Mouse (Mus musculus): ENCODE data around the gene Atxn1. TPM values are rescaled to one million over a fixed set of nuclear protein-coding genes. Genes with fewer than 3 reads are reported as not detected.

Gene Atxn1
- total and polyA plus RNA-seq, 3 experiments, result 7.5 to 30.1 (median 27.3) TPM

DNA sequence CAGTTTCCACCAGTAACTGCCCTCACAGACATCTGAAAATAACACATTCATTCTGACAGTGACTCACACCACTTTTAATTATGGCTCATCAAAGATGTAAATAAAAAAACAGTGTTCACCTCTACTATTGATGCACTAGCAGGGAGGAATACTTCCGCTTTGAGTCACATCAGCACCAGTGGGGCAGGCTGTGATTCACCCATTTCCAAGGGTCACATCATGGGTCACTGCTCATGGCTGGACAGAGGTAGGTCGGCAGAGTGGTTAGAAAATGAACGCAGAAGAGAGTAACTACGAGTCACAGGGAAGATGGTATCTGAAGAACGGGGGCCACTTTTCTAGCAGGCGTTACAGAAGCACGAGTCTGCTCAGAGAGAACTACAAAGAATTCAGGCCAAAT is 124.9 kb downstream of the Atxn1 start:
- H3K4me3 ChIP-seq, result no peak overlapping the region

DNA sequence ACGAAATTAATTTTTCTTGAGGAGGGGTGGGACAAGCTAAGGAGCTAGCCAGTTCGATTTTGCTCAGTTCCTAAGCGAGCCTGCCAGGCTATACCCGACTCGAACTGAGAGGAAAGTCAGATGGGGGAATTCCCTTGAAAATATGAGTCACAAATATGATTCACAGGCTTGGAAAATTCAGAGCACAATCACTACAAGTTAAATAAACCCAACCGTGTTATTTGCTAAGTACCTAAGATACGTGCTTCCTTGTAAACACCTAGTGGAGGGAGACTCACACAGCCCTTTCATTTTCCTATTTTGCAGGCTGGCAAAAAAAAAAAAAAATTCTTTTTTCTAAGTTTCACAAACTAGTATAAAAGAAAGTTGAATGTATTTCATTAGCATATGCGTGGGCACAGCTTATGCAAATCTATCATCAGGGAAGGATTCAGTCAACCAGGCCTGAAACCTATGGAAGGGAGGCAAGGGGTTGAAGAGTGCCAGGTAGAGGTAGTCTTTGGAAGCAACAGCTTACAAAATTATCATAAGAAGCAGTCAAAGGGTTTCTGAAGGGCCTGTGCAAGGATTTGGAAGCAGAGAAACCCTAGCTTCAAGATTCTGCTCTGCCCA is 127.1 kb downstream of the Atxn1 start:
- H3K9ac ChIP-seq (ENCODE audit: low read depth, low read length), result no peak overlapping the region
- TF ChIP-seq EP300 (IDR thresholded peaks at IDR 0.05; ENCODE audit: insufficient read depth, low read depth, low read length) (no peak), CTCF (IDR thresholded peaks at IDR 0.05) (no peak), POLR2A (IDR thresholded peaks at IDR 0.05; ENCODE audit: insufficient read depth, low read depth, low read length) (no peak)
- H3K4me1 ChIP-seq (ENCODE audit: control insufficient read depth, insufficient read depth, low read length), result peaks cover 3% of the 10 kb centered on the region; the same call in 1 of the 2 replicates
- H3K4me3 ChIP-seq, result no peak overlapping the region
- H3K27ac ChIP-seq, result no peak overlapping the region
- H3K27me3 ChIP-seq (ENCODE audit: control insufficient read depth, insufficient read depth, low read length), result no peaks in the 10 kb centered on the region
- peaks cover 2% of the 10 kb centered on the region; the same call in 1 of the 2 replicates for H3K36me3 ChIP-seq (ENCODE audit: control insufficient read depth, insufficient read depth, low read length)
- WGBS, result 56% methylated on average over 8 of the region's 8 CpGs
- intact Hi-C loops (cut with DNase I), result no loop called here
- no peak for DNase-seq
- no peaks in the 10 kb centered on the region for H3K79me2 ChIP-seq (replicated peaks; ENCODE audit: control insufficient read depth, insufficient read depth, low read length)

More for the DNA sequence above, 124.9 kb downstream of the Atxn1 start:
- H3K36me3 ChIP-seq (ENCODE audit: control insufficient read depth, insufficient read depth, low read length), result peaks cover 2% of the 10 kb centered on the region; the same call in 1 of the 2 replicates
- intact Hi-C loops (cut with DNase I), result no loop called here
- H3K79me2 ChIP-seq (replicated peaks; ENCODE audit: control insufficient read depth, insufficient read depth, low read length), result no peaks in the 10 kb centered on the region
- 46% methylated on average over 7 of the region's 7 CpGs for WGBS
- TF ChIP-seq CTCF (IDR thresholded peaks at IDR 0.05) (no peak), EP300 (IDR thresholded peaks at IDR 0.05; ENCODE audit: insufficient read depth, low read depth, low read length) (no peak), POLR2A (IDR thresholded peaks at IDR 0.05; ENCODE audit: insufficient read depth, low read depth, low read length) (no peak)
- H3K27ac ChIP-seq, result no peak overlapping the region
- no peak overlapping the region for H3K9ac ChIP-seq (ENCODE audit: low read depth, low read length)
- H3K4me1 ChIP-seq (ENCODE audit: control insufficient read depth, insufficient read depth, low read length), result peaks cover 4% of the 10 kb centered on the region; the same call in 1 of the 2 replicates
- H3K27me3 ChIP-seq (ENCODE audit: control insufficient read depth, insufficient read depth, low read length), result no peaks in the 10 kb centered on the region
- no peak for DNase-seq

DNA sequence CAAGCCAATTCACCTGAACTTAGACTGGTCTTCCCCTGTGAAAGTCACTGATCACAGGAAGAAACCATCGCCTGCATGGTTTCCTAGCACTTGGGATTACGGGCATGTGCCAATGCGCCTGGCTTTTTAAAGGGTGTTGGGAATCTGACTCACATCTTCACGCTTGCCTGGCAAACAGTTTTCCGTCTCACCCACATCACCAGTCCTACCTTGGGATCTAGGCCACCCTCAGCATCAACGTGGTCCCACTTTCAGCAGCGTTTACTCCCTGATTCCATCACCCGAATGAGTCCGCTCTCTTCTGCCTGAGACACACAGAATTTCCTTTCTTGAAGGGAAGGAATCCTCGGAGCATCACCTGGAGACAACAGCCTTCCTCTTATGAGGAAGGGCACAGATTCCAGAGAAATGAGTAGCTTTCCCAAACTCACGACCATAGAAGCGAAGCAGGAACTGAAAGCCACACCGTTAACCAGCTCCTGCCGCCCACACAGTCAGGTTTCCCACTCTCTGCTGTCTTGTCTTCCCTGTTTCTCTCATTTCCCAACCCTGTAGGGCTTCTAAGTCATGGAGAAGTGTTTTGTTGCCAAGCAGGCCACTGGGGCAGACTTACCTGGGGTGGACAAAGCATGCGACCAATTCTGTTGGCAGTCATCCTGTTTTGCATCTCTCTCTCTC is 128.3 kb downstream of the Atxn1 start:
- WGBS, result 93% methylated on average over 15 of the region's 15 CpGs
- Histone ChIP-seq H3K9ac (ENCODE audit: low read depth, low read length) (no peak overlapping the region), H3K79me2 (replicated peaks; ENCODE audit: control insufficient read depth, insufficient read depth, low read length) (0 out of 2 replicates have a peak, but pooled peaks cover 1% of the 10 kb centered on the region), H3K4me1 (ENCODE audit: control insufficient read depth, insufficient read depth, low read length) (peaks cover 2% of the 10 kb centered on the region; the same call in 1 of the 2 replicates), H3K27ac (no peak overlapping the region), H3K4me3 (no peak overlapping the region), H3K27me3 (ENCODE audit: control insufficient read depth, insufficient read depth, low read length) (no peaks in the 10 kb centered on the region), H3K36me3 (ENCODE audit: control insufficient read depth, insufficient read depth, low read length) (peaks cover 2% of the 10 kb centered on the region; the same call in 1 of the 2 replicates)
- intact Hi-C loops (cut with DNase I), result no loop called here
- DNase-seq, result no peak
- TF ChIP-seq CTCF (IDR thresholded peaks at IDR 0.05), result no peak
- no peak for TF ChIP-seq EP300 (IDR thresholded peaks at IDR 0.05; ENCODE audit: insufficient read depth, low read depth, low read length)
- TF ChIP-seq POLR2A (IDR thresholded peaks at IDR 0.05; ENCODE audit: insufficient read depth, low read depth, low read length), result no peak

DNA sequence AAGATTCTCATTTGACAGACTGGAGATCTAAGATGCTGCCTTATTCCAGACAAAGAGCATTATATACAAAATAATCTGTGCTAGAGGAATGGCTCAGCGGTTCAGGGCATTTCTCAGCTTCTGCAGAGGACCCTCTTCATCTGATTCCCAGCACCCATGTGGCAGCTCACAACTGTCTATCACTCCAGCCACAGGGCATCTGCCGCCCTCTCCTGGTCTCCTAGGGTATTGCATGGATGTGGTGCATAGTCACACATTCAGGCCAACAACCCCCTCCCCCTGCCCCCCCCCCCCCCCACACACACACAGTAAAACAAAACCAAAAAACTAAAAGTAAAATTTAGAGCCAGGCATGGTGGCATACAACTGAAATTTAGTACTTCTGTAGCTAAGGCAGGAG is 130.5 kb downstream of the Atxn1 start:
- 0 out of 2 replicates have a peak, but pooled peaks cover 1% of the 10 kb centered on the region for H3K79me2 ChIP-seq (replicated peaks; ENCODE audit: control insufficient read depth, insufficient read depth, low read length)
- peak; percentile 39 for TF ChIP-seq CTCF (IDR thresholded peaks at IDR 0.05)
- TF ChIP-seq POLR2A (IDR thresholded peaks at IDR 0.05; ENCODE audit: insufficient read depth, low read depth, low read length), result no peak
- no peak overlapping the region for H3K9ac ChIP-seq (ENCODE audit: low read depth, low read length)
- no peak overlapping the region for H3K27ac ChIP-seq
- no peaks in the 10 kb centered on the region for H3K27me3 ChIP-seq (ENCODE audit: control insufficient read depth, insufficient read depth, low read length)
- WGBS, result 96% methylated on average over 2 of the region's 2 CpGs
- peaks cover 6% of the 10 kb centered on the region for H3K4me1 ChIP-seq (ENCODE audit: control insufficient read depth, insufficient read depth, low read length)
- DNase-seq, result no peak
- H3K4me3 ChIP-seq, result no peak overlapping the region
- peaks cover 2% of the 10 kb centered on the region for H3K36me3 ChIP-seq (ENCODE audit: control insufficient read depth, insufficient read depth, low read length)
- intact Hi-C loops (cut with DNase I), result no loop called here

DNA sequence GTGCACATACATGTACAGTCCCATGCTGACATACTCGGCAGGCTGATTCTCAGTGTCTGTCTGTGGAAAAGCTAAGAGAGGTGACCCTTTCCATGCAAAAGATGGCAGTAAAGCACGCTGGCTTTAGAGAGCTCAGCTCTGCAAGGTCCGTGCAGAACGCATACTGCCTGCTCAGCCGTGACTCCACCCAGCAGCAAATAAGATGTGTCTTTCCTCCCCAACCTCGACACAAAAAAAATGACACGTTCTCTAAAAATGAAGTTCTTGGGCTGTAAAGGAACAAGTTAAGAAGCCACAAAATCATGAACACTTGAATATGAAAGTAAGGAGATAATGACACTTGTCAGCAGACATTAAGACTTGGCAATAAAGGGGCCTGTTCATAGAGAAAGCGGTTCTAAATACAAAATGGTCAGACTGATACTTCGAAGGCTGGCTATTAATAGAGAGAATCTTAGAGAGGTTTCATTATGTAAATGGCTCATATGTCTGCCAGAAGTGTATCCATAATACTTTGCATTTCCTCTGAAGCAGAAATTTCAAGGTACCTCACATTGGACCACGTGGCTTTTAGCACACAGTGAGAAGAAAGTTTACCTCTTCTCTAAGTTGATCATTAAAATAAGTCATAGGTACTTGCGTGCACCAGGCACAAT is 132.0 kb downstream of the Atxn1 start:
- WGBS, result 84% methylated on average over 11 of the region's 11 CpGs
- H3K27me3 ChIP-seq (ENCODE audit: control insufficient read depth, insufficient read depth, low read length), result no peaks in the 10 kb centered on the region
- peaks cover 14% of the 10 kb centered on the region for H3K4me1 ChIP-seq (ENCODE audit: control insufficient read depth, insufficient read depth, low read length)
- H3K27ac ChIP-seq, result no peak overlapping the region
- H3K36me3 ChIP-seq (ENCODE audit: control insufficient read depth, insufficient read depth, low read length), result peaks cover 14% of the 10 kb centered on the region
- peaks cover 1% of the 10 kb centered on the region; the same call in 1 of the 2 replicates for H3K79me2 ChIP-seq (replicated peaks; ENCODE audit: control insufficient read depth, insufficient read depth, low read length)
- DNase-seq, result no peak
- intact Hi-C loops (cut with DNase I), result no loop called here
- H3K4me3 ChIP-seq, result no peak overlapping the region
- H3K9ac ChIP-seq (ENCODE audit: low read depth, low read length), result no peak overlapping the region
- TF ChIP-seq EP300 (IDR thresholded peaks at IDR 0.05; ENCODE audit: insufficient read depth, low read depth, low read length), result no peak
- TF ChIP-seq CTCF (IDR thresholded peaks at IDR 0.05), result no peak
- no peak for TF ChIP-seq POLR2A (IDR thresholded peaks at IDR 0.05; ENCODE audit: insufficient read depth, low read depth, low read length)

Data from heart, adult 2 months (tissue).